Mouse (Mus musculus) brown adipose tissue, adult 24 weeks (tissue): ENCODE results near the gene Smpd4. TPM values are rescaled to one million over a fixed set of nuclear protein-coding genes. Genes with fewer than 3 reads are reported as not detected.
A peak's percentile ranks its signal among the peaks of the same experiment; 100 is the strongest.

Experiments
- H3K27ac ChIP-seq: fragments of 200-500 bp; replicated peaks from 2 replicates; pipeline ENCODE4 v1.5.1; 2012; ENCODE audit warnings: low read depth, mild to moderate bottlenecking, low read length
- H3K4me1 ChIP-seq: fragments of 200-500 bp; 2 replicates; pipeline ENCODE4 v1.6.1; 2012; ENCODE audit warnings: low read length, mixed read lengths; ENCODE audit not compliant: control insufficient read depth, insufficient read depth, insufficient read length
- H3K4me3 ChIP-seq: fragments of 200-500 bp; 2 replicates; pipeline ENCODE4 v1.5.1; 2012; ENCODE audit warnings: low read depth, mild to moderate bottlenecking, low read length, moderate library complexity; ENCODE audit not compliant: insufficient read depth
- polyA plus RNA-seq: library from polyadenylated mRNA; stranded (reverse); fragments of >200 nt; gene quantifications from 2 replicates; pipeline ENCODE4 v1.2.4, GENCODE M21; 2012; ENCODE audit not compliant: missing spikeins, insufficient read depth, insufficient read length

Gene Smpd4
- polyA plus RNA-seq, 1 experiment = 20.6 TPM

DNA sequence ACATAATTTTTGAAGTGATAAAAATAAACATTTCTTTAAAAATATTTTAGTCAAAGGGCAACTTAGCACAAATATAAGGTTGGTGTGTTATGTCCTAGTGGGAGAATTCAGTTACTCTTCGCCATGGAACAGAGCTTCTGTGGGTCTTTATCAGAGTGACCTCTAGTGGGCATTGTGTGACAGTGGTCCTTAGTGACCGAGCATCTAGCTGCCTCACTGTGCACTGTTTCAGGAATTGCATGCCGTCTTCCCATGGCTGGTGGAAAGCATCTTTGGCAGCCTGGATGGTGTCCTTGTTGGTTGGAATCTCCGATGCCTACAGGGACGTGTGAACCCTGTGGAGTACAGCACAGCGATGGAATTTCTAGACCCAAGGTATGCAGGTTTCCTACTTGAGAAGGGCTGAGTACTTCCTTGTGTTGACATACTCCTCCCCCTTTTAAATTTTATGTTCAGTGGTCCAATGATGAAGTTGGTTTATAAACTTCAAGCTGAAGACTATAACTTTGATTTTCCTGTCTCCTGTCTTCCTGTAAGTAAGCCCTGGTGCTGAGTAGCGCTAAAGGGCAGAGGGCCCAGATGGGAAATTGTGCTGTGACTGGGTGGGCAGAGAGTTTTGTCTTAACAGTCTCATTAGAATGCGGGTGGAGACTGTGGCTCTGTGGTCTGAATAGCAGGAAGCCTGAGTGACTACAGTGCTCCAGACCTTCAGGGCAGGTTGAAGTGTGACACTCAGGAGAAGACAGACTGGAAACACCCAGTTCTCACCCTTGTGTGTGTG is 6.5 kb downstream of the Smpd4 start:
- no peaks in the 10 kb centered on the region for H3K4me1 ChIP-seq
- no peak overlapping the region for H3K27ac ChIP-seq
- H3K4me3 ChIP-seq = no peak overlapping the region

DNA sequence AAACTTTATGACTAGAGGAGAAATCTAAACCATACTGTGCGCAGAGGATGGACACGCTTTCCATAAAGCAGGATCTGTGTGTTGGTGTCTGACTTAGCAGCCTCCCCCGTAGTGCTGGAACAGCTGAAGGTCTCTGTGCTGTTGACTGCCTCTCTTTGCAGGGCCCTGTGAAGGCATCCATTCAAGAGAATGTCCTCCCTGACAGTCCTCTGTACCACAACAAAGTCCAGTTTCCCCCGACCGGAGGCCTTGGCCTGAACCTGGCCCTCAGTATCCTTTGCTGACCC is 7.1 kb downstream of the Smpd4 start:
- Histone ChIP-seq H3K4me1 (no peaks in the 10 kb centered on the region), H3K4me3 (no peak overlapping the region), H3K27ac (no peak overlapping the region)

DNA sequence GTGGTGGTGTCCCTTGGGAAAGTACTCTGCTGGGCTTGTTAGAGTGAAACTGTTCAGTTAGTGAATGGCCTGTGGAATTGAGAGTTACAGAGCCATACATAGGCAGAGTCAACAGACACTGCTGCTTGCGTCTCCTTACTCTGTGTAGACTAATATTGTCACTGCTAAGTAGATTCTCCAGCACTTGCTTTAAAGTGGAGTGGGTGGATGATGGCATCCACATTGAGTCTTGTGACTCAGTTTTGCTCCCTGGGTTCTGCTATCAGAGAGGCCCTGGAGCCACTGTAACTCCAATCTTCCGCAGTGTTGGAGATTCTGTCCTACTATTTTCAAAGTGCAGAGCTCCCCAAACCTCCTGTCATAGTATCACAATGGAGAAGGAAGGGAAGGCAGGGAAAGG is 13.4 kb downstream of the Smpd4 start:
- H3K4me1 ChIP-seq = no peaks in the 10 kb centered on the region
- H3K4me3 ChIP-seq = no peak overlapping the region
- no peak overlapping the region for H3K27ac ChIP-seq

DNA sequence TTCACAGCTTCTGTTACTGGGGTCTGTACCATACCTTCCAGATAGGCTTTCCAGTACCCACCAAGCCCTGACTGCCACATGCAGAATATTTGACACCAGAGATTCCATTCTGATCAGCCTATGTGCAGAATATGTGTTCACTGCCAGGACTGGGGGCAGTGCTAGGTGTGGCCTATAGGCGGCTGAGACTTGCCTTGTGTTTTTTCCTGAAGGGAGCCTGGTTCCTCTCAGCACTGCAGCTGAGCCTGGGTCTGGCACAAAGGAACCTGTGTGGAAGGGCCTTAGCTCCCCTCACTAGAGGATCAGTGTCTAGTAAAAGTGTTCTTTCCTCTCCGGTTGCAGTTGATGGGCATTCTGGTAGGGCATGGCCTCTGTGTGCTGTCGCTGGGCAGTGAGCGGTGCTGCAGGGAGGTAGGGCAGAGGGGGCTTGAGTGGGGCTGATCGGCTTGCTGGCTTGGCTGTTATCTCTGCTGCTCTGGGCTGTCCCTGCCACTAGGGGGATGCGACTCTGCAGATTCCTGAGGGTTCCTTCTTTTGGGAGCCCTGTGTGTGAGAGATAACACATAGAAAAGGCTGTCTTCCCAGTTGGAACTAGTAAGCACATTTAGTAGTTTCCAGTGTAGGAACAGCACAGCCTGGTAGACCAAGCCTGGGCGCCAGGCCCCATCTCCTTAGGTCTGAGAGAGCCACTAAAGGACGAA is 14.5 kb downstream of the Smpd4 start:
- Histone ChIP-seq H3K4me3 (no peak overlapping the region), H3K4me1 (no peaks in the 10 kb centered on the region), H3K27ac (no peak overlapping the region)

DNA sequence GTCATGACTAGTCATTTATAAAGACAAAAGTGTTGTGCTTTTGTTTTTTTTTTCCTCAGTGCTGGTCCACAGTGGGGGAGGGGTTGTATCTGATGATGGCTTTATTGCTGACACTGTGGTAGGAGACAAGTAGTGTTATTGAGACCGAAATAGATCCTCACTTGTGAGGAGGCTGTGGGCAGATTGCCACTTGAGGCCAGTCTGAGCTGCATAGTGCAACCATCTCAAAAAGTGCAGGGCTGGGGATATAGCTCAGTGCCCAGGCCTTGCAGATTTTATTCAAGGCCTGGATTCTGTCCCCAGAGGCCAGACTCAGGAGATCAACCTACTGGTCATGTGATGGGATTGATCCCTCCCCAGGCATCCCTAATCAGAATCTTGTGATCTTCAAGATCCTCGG is 17.8 kb downstream of the Smpd4 start:
- no peak overlapping the region for H3K27ac ChIP-seq

DNA sequence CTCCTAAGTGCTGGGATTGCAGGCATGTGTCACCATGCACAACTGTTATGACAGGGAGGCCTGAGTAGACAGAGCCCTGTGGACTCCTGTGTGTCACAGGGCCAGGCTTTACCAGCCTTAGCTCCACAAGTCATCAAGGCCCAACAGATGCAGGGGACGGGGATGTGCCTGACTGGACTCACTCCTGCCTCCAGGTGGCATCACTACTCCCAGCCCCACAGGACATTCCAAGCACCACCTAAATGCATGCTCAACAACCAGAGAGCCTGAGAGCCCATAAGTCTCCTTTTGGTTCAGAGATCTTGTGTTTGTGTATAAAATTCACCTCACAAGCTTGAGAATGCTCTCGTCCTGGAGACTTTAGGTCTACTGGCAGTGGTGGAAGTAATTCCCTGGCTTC is 18.5 kb downstream of the Smpd4 start:
- Histone ChIP-seq H3K4me1 (no peaks in the 10 kb centered on the region), H3K27ac (no peak overlapping the region), H3K4me3 (no peak overlapping the region)

More for the DNA sequence above, 17.8 kb downstream of the Smpd4 start:
- no peak overlapping the region for H3K4me3 ChIP-seq
- H3K4me1 ChIP-seq = no peaks in the 10 kb centered on the region

DNA sequence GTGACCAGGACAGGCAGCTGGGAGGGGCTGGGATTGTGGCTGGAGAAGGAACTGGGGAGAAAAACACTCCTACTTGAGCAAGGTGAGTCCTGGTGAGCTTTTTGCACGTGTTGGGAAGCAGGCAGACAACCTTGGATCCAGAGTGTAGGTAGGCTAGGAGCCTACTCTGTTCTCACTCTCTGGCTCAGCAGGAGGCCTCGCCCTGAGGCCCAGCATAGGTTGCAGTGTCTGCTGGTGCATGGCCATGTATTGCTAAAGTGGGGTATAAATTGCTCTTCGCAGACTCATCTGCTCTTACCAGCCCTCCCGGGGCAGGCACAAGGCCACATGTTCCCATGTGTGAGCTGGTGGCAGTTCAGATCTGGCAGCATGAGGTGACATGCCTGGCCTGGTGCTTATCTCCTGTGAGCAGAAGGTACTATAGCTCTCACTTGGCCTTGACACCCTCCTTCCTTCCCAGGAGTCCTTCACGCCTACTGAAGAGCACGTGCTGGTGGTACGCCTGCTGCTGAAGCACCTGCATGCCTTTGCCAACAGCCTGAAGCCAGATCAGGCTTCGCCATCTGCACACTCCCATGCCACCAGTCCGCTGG is 19.0 kb downstream of the Smpd4 start:
- H3K4me3 ChIP-seq = no peak overlapping the region
- no peaks in the 10 kb centered on the region for H3K4me1 ChIP-seq
- H3K27ac ChIP-seq = no peak overlapping the region

DNA sequence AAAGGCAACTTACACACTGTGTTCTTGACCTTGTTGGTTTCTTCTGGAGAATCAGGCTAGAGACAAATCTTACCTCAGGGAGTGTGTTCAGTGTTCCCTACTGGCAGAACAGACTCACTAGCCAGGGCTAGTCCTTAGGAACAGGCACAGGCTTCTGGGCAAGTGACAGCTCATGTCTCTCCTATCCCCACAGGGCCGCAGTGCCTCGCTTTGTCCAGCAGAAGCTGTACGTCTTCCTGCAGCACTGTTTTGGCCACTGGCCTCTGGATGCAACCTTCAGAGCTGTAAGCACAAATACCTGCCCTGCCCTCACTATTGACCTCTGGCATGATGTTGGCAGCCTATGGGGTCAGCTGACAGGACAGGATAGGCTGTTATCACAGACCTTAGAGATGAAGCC is 19.9 kb downstream of the Smpd4 start:
- H3K4me1 ChIP-seq = no peaks in the 10 kb centered on the region
- no peak overlapping the region for H3K27ac ChIP-seq
- no peak overlapping the region for H3K4me3 ChIP-seq

DNA sequence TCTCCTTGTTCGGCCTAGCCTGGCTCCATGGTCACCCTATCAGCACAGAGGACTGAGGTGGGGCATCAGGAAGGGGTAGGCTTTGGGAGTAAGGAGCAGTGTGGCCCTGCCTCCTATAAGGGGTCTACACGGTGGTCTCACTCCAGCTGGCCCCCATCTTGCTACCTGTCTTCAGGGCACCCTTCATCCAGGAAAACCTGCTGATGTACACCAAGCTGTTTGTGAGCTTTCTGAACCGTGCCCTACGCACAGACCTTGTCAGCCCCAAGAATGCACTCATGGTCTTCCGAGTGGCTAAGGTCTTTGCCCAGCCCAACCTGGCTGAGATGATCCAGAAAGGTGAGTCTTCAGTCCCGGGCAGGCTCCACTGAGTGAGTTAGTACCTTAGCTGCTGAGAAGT is 20.8 kb downstream of the Smpd4 start:
- H3K27ac ChIP-seq = no peak overlapping the region
- no peak overlapping the region for H3K4me3 ChIP-seq
- H3K4me1 ChIP-seq = no peaks in the 10 kb centered on the region

DNA sequence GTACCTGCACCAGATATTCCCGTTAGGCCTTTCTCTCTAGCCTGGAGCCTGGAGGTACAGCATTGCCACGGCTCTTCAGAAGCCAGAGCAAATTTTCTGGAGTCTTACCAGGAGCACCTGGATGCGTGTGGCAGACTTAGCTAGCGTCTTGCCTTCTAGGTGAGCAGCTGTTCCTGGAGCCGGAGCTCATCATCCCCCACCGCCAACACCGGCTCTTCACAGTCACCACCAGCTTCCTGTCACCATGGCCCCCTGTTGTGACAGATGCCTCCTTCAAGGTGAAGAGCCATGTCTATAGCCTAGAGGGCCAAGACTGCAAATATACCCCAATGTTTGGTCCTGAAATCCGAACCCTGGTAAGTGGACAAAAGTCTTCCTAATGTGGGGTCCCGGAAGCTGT is 21.6 kb downstream of the Smpd4 start:
- Histone ChIP-seq H3K4me3 (no peak overlapping the region), H3K4me1 (no peaks in the 10 kb centered on the region)

DNA sequence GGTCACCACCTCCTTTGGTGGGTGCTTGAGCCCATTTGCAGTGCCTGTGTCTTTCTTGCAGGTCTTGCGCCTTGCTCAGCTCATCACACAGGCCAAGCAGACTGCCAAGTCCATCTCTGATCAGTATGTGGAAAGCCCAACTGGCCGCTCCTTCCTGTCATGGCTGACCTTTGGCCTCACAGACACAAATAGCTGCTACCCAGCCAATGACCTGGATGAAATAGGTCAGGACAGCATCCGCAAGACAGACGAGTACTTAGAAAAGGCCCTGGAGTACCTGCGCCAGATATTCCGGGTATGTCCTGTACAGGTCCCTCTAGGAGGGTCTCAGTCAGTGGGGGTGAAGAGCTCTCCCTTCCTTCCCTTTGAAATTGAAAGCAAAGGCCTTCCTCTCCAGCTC is 22.1 kb downstream of the Smpd4 start:
- Histone ChIP-seq H3K4me3 (no peak overlapping the region), H3K4me1 (0 out of 2 replicates have a peak, but pooled peaks cover 3% of the 10 kb centered on the region), H3K27ac (no peak overlapping the region)

More for the DNA sequence above, 21.6 kb downstream of the Smpd4 start:
- H3K27ac ChIP-seq = no peak overlapping the region

DNA sequence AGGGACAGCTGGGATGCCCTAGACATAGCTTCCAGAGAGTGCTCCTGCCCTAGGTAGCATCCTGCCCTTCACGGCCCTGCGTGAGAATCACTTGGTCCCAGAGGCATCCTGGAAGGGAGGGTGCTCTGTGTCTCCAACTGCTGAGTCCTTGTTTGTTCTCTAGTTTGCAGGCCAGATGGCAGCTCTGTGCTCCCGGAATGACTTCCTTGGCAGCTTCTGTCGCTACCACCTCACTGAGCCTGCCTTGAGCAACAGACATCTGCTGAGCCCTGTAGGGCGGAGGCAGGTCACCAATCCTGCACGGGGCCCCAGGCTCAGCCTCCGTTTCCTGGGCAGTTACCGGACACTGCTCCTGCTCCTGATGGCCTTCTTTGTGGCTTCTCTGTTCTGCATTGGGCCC is 23.2 kb downstream of the Smpd4 start:
- H3K4me1 ChIP-seq = 0 out of 2 replicates have a peak, but pooled peaks cover 3% of the 10 kb centered on the region
- no peak overlapping the region for H3K27ac ChIP-seq
- H3K4me3 ChIP-seq = no peak overlapping the region

DNA sequence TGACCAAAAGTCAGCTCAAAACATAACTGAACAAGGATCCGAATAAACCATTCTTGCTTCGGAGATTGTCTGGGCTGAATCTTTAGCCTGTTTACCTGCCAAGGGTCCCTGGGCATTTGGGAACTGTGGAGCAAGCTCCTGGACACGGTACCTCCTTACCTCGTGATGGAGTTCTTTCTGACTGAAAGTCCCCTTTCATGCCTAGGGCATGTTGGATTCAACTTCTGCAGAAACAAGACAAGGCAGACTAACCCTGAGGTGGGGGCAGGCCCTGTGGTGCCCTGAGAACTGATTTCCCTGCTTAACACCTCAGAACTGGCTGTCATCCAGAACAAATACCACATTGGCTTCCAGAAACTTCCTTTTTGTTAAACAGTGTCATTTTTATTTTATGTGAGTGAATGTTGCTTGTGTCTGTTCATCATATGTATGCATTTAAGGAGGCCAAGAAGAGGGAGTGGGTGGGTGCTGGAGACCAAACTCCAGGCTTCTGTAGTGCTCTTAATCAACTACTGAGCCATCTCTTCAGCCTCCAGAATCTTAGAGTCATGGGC is 24.4 kb downstream of the Smpd4 start:
- Histone ChIP-seq H3K4me3 (no peak overlapping the region), H3K27ac (no peak overlapping the region), H3K4me1 (0 out of 2 replicates have a peak, but pooled peaks cover 3% of the 10 kb centered on the region)

DNA sequence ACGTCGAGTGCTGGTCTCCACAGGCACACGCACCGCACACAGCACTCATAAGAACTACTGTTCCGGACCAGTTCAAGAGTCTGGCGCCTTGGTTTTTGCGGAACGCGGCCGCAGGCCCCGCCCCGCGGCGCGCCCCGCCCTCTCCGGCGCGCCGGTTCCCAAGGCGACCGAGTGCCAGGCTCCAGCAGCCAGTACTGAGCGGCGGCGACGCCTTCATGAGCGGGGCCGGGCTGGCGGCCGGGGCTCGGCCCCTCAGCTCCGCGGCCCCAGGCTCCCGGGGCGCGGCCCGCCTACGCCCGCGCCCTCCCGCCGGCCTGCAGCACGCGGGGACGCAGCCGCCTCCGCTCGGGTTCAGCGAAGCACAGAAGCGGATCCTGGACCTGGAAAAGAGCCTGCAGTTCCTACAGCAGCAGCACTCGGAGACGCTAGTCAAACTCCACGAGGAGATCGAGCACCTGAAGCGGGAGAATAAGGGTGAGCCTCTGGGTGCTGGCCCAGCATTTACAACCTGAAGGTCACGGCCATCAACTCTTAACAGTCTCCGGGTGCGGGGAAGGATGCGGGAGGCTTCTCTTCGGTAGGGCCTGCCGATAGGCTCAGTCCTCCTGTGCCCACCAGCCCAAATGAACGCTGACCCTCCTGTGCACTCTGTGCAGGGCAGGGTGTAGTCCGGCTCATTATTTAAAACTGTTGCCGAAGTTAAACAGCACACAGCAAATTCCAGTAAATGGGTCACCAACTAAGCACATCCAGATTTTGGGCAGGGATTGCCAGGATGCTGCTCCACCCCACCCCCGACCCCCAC is 27.4 kb downstream of the Smpd4 start, which contains the start of gene Ccdc74a:
TSS of gene Ccdc74a (plus strand) at position 161 of the 805 bp plus-strand sequence.
- 0 out of 2 replicates have a peak, but pooled peaks cover 3% of the 10 kb centered on the region for H3K4me1 ChIP-seq
- H3K27ac ChIP-seq = no peak within 1 kb of the TSS
- H3K4me3 ChIP-seq = peak within 1 kb of the TSS; percentile 62

DNA sequence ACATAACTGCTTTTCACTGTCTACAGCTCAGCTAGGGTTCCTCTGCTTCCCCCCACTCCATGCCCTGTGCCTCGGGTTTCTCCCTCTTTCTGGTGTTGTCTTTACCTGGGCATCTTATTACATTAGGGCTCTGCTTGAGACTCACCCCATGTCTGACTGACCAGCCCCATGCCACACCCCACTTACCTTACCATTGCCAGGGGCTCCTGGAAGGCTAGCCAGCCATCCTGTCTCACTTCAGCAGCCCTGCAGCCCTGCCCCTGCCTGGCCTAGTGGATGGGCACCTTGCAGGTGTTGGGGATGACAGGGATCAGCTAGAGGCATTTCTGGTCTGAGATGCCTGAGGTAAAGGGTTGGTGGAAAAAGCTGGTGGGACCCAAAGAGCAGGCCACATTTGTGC is 28.0 kb downstream of the Smpd4 start:
- Histone ChIP-seq H3K27ac (no peak overlapping the region), H3K4me1 (0 out of 2 replicates have a peak, but pooled peaks cover 3% of the 10 kb centered on the region), H3K4me3 (no peak overlapping the region)
